Mouse (Mus musculus) heart, postnatal 25 days (tissue): Measurements from ENCODE around the gene Dapk1. TPM values are rescaled to one million over a fixed set of nuclear protein-coding genes. Genes with fewer than 3 reads are reported as not detected.

Experiments
- DNase-seq: peaks from one replicate; pipeline ENCODE4 v3.0.0; 2022; ENCODE audit warnings: low spot score
- intact Hi-C: fragments of 180-260 bp; cut with DNase I; formaldehyde crosslinking; loops from one replicate; pipeline ENCODE4 v1.15.1; 2025
- total RNA-seq, 2 experiments: library from RNA; stranded (reverse); gene quantifications; 2 replicates each; pipeline ENCODE4 v1.2.3; 2021

The Dapk1 gene
- total RNA-seq, 2 experiments from 2014 or later = 24.5 to 29.5 TPM

GRCm38 (mm10) chr13:60659600-60659999, 57.9 kb downstream of the Dapk1 start:
- intact Hi-C loops = no loop called here
- no peak for DNase-seq

GRCm38 (mm10) chr13:60660056-60660455, 58.3 kb downstream of the Dapk1 start:
- intact Hi-C loops = no loop called here
- DNase-seq = no peak

GRCm38 (mm10) chr13:60660711-60661261, 59.0 kb downstream of the Dapk1 start:
- intact Hi-C loops = no loop called here
- no peak for DNase-seq

- intact Hi-C loops = no loop called here
- DNase-seq = no peak
Measured at GRCm38 (mm10) chr13:60662493-60663177, 60.9 kb downstream of the Dapk1 start.

GRCm38 (mm10) chr13:60664058-60664457, 62.3 kb downstream of the Dapk1 start:
- intact Hi-C loops = no loop called here
- DNase-seq = no peak

GRCm38 (mm10) chr13:60664816-60665215, 63.1 kb downstream of the Dapk1 start:
- DNase-seq = no peak
- intact Hi-C loops = no loop called here

- no peak for DNase-seq
- intact Hi-C loops = no loop called here
Measured at GRCm38 (mm10) chr13:60665402-60665801, 63.7 kb downstream of the Dapk1 start.

- intact Hi-C loops = no loop called here
- no peak for DNase-seq
Measured at GRCm38 (mm10) chr13:60668036-60668435, 66.3 kb downstream of the Dapk1 start.

GRCm38 (mm10) chr13:60670605-60671004, 68.9 kb downstream of the Dapk1 start:
- DNase-seq = no peak
- intact Hi-C loops = loop anchor here (5.0 kb wide), 1 partner anchor 68 kb away; the partner anchor contains the start of gene Dapk1

- intact Hi-C loops = loop anchor here (5.0 kb wide), 1 partner anchor 69 kb away; the partner anchor contains the start of gene Dapk1
- DNase-seq = no peak
Measured at GRCm38 (mm10) chr13:60671235-60671634, 69.5 kb downstream of the Dapk1 start.

GRCm38 (mm10) chr13:60672287-60672686, 70.5 kb downstream of the Dapk1 start:
- intact Hi-C loops = loop anchor here (5.0 kb wide), 1 partner anchor 70 kb away; the partner anchor contains the start of gene Dapk1
- no peak for DNase-seq

GRCm38 (mm10) chr13:60672882-60673675, 71.3 kb downstream of the Dapk1 start:
- no peak for DNase-seq
- intact Hi-C loops = loop anchor here (5.0 kb wide), 1 partner anchor 71 kb away; the partner anchor contains the start of gene Dapk1

GRCm38 (mm10) chr13:60674301-60674700, 72.6 kb downstream of the Dapk1 start:
- intact Hi-C loops = loop anchor here (5.0 kb wide), 1 partner anchor 72 kb away; the partner anchor contains the start of gene Dapk1

GRCm38 (mm10) chr13:60674911-60675310, 73.2 kb downstream of the Dapk1 start:
- DNase-seq = no peak
- intact Hi-C loops = loop anchor here (5.0 kb wide), 1 partner anchor 73 kb away; the partner anchor contains the start of gene Dapk1

More at GRCm38 (mm10) chr13:60674301-60674700, 72.6 kb downstream of the Dapk1 start:
- no peak for DNase-seq

GRCm38 (mm10) chr13:60675416-60675815, 73.7 kb downstream of the Dapk1 start:
- DNase-seq = no peak
- intact Hi-C loops = no loop called here

- intact Hi-C loops = no loop called here
- DNase-seq = no peak
Measured at GRCm38 (mm10) chr13:60678912-60679311, 77.2 kb downstream of the Dapk1 start.

- no peak for DNase-seq
- intact Hi-C loops = no loop called here
Measured at GRCm38 (mm10) chr13:60682714-60683695, 81.3 kb downstream of the Dapk1 start.

GRCm38 (mm10) chr13:60684050-60684760, 82.5 kb downstream of the Dapk1 start:
- DNase-seq = no peak
- intact Hi-C loops = no loop called here

- intact Hi-C loops = loop anchor here (5.0 kb wide), 3 partner anchors 48 to 83 kb away; partner anchors contain the start of gene Dapk1
- DNase-seq = no peak
Measured at GRCm38 (mm10) chr13:60684806-60685205, 83.1 kb downstream of the Dapk1 start.
